Mouse (Mus musculus): Measurements from ENCODE around the gene Ccdc6. TPM values are rescaled to one million over a fixed set of nuclear protein-coding genes. Genes with fewer than 3 reads are reported as not detected.

The Ccdc6 gene
- total RNA-seq, 2 experiments from 2014 or later: 10.3 to 11.9 TPM

DNA sequence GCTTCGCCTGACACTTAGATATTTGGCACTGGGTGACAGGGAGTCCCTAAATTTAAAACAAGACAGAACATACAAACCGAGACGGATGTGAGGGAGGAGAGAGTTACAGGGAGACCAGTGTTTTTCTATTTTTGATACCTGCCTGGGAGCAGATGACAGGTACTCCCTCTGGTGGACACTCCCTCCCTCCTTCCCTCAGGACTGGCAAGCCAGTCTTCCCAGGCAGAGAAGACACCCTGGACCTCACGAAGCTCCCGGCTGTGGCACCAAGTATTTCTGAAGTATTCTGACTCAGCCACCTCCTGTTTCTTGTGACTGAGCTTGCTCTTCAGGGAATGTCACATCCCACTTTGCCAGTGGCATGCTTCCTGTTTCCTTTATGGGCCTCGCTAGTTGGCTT is 69.0 kb downstream of the Ccdc6 start:
- ATAC-seq (ENCODE audit: poor library complexity, severe bottlenecking): no peak

DNA sequence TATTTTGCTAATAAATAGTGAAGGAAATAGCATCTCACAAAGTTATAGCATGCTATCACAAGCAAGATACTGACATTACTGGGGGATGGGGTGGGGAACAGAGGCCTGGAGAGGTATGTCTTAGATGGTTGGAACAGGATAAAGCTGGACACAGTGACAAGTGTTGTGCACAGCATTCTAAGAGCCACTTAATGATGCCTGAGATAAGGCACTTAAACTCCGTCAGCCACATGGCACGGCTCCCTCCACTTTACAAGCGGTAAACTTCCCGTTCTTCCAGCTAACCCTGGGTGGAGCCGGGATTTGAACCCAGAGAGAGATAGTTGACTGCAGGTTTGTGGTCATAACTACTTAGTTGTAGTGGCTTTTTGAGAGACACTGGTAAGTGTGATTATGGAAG is 69.5 kb downstream of the Ccdc6 start:
- no peak for ATAC-seq (ENCODE audit: poor library complexity, severe bottlenecking)

DNA sequence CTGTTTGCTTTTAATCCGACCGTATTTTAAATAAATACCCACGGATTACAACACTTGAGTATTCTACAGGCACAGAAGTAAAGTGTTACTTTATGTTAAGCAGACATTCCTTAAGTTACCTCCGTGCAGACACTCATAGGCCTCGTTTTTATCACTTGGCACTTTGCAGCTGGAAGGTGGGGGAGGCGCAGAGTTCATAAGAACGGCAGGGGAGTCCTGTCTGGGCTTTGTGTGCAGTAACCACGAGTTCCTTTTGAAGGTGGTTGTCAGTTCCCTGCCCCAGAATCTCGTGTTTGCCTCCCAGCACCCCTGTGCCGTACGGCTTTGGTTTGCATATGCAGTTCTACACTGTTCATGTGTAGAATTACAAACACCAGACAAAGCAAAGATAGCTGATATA is 70.7 kb downstream of the Ccdc6 start:
- no peak for ATAC-seq (ENCODE audit: poor library complexity, severe bottlenecking)

DNA sequence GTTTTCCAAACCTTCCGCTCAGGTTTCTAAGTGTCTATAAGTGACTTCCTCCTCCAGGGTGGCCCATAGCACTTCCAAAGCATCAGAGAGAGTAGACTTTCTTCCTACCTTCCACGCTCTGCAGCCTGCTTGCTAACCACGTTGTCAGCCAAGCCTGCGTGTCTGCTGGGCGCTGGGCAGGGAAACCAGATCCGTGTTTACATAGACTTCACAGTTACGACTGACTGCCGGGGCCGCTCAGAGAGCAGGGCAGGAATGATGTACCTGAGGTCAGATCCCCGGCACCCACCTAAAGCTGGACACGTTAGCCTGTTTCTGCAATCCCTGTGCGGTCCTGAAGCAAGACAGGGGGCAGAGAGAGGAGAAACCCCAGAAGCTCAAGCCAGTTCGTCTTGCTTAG is 71.5 kb downstream of the Ccdc6 start:
- ATAC-seq (ENCODE audit: poor library complexity, severe bottlenecking): no peak

DNA sequence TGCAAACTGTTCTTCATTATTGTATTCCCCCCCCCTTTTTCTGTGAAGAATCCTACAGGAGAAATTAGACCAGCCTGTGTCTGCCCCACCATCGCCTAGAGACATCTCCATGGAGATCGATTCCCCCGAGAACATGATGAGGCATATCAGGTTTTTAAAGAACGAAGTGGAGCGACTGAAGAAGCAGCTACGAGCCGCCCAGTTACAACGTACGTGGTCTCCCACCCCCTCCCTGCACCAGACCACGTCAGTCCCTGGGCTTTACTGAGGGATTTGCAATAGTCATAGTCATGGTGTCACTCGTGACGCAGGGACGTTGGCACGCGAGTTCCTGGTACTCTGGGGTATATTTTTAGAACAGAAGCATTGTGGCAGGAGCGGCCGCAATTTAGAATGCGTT is 72.1 kb downstream of the Ccdc6 start:
- no peak for ATAC-seq (ENCODE audit: poor library complexity, severe bottlenecking)

DNA sequence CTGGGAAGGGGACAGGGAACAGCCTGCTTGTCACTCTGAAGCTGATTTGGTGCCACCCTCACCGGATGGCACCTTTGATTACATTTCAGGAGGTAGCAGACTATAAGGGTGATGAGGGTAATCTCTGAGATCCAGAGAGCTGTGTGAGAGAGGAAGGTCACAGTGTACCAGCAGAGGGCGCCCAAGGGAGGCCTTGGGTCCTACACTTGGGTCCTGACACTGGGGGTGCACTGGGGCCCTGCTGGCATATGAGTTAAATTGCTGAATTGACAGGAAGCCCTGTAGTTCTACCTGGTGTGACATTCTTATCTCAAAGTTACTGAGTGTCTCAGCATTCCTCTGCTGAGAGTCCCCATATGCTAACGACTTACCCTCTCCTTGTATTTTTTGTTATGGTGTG is 76.4 kb downstream of the Ccdc6 start:
- ATAC-seq (ENCODE audit: poor library complexity, severe bottlenecking): peak; percentile 91

DNA sequence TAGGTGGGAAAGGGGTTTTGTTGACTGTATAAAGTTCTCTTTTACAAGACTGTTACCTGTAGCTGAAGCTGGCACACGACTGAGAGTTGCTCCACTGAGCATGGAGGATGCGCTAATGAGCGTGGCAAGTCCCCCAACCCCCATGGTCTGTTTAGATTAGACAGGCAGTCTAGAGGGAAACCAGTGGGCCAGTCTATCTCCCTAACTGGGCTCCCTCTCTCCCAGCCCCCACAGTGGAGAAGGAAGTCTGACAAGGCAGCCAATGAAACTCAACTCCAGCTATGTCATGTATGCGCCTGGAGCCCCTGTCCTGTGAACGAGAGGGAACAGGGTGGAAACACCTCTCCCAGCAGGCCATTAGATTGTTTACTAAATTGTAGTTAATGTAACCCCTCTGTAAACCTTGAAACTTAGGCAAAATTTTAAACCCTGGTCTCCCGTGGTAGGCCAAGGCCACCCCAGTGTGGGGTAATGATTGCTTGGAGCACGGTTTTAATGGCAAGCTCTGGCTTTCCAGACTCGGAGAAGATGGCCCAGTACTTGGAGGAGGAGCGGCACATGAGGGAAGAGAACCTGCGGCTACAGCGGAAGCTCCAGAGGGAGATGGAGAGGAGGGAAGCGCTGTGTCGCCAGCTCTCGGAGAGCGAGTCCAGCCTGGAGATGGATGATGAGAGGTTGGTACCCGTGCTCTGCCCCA is 77.7 kb downstream of the Ccdc6 start:
- ATAC-seq (ENCODE audit: poor library complexity, severe bottlenecking): no peak

DNA sequence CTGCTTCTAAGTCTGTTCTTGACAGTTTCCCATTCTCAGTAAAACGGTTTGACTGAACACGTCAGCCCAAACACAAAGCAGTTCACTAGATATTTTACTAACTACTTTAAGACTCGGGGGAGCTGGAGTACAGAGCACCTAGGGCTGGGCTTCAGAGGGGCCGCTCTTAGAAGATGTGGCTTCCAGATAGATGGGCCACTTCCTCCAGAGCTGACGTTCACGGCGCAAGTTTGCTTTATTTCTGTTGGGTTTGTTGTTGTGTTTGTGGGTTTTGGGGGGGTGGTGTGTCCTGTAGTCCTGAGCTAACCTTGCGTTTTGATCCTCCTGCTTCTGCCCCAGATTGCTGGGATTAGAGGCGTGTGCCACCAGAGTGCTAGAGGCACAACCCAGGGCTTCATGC is 83.8 kb downstream of the Ccdc6 start:
- ATAC-seq (ENCODE audit: poor library complexity, severe bottlenecking): peak; percentile 65

DNA sequence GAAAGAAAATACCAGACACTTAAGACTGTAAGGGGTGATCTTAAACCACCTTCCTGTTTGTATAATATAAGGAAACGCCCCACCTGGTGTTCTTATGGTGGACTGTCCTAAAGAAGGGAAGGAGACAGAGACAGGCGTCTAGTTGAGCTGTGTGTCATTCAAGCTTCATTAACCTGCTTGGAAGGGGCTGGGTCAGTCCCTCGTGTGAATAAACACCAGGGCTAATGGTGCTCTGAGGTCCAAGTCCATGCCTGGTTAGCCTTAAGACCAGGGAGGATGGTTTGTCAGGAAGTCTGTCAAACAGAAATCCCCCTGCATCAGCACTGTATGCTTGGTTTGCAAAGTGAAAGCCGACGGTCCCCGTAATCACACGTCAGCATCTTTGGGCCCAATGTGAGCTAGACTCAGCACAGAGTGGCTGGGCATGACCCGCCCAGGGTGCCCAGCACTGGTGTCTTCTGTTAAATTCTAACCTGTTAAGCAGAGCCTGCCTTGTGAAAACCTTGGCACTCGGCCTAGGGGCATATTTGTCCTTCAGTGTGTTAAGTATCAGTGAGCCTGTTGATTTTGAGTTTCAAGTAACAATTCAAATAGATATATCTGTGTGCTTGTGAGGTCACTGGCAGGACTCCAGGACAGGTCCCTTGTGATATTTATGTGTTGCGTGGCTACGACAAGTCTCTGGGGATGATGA is 84.5 kb downstream of the Ccdc6 start:
- peak; percentile 35 for ATAC-seq (ENCODE audit: poor library complexity, severe bottlenecking)

DNA sequence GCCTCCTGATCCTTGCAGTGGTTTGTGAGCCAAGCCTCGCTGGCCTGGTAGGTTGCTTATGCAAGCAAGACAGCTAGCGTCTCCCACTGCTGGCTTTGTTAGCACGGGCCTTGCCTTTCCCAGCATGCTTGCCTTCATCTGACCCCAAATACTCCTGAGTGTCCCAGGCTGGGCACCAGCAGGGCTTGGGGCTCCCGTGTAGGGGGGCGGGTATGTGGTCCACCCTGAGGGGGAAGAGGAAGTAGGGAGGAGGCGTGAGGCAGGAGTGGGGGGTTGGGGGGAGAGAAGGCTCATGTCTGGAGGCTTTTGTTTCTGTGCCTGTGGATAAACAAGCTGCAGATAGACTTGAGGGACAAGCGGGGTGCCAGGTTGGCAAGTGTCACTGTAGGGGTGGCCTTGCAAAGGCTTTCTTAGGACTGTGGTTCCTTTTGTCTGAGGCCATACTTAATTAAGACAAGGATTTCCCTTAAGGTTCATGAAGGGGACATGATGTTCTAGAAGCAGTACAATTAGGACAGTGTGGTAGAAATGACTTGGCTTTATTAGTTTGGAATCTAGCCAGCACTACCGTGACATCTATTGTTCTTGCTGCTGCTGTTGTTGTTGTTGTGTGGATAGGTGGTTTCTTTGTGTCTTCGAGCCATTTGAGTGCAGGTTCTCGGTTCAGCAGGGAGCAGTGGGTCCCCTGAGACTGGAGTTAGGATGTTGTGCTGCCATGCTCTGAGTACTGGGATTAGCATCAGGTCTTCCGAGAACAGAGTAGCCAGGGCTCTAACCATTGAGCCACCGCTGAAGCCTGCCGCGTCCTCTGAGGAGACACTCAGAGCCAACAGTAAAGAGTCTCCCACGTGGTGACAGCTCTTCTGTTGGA is 86.5 kb downstream of the Ccdc6 start:
- ATAC-seq (ENCODE audit: poor library complexity, severe bottlenecking): no peak

DNA sequence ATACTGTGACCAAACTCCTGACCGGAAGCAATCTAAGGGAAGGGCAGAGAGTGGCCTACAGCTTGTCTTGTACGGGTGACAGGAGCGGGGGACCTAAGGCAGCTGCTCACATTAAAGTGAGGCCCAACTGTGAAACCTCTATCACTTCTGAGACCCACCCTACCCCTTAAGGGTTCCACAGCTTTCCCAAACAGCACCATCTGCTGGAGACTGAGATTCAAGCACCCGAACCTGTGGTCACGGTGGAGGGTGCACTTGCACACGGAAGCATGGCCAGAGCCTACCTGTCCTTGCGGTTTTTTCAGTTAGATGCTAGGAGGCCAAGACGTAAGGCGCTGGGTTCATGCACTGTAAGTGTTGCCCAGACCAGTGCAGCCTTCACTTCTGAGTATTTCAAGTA is 89.2 kb downstream of the Ccdc6 start:
- ATAC-seq (ENCODE audit: poor library complexity, severe bottlenecking): 0 out of 2 replicates have a peak, but pooled peaks have one; percentile 48

DNA sequence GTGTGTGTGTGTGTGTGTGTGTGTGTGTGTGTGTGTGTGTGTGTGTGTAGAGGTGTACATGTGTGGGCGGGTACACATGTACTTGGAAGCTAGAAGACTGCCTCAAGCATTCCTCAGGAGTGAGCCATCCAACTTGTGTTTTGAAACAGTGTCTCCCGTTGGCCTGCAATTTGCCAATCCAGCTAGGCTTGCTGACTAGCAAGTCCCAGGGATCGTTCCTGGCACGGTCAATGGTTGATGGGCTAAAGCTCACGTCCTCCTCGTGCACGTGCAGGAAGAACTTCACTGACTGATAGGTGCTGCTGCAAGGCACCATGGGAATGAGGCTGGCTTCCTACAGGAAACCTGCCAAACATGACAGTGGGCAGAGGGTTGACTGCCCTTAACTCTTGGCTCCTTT is 89.7 kb downstream of the Ccdc6 start:
- no peak for ATAC-seq (ENCODE audit: poor library complexity, severe bottlenecking)

DNA sequence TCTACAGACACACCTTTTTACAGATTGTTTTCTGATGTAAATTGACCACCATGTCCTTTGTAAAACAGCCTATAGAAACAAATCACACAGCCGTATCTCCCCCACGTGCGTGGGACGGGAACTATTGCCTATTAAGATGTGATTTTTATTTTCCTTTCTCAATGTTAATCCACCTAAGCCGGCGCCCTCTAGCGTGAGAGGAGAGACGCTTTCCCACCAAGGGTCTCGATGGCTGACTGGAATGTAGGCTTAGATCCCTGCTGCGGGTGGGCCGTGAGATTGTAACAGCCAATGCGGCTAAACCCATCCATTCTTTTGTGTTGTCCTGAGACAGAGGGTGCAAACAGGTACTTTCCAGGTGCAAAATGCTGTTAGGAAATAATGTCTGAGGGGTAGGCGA is 92.9 kb downstream of the Ccdc6 start:
- ATAC-seq (ENCODE audit: poor library complexity, severe bottlenecking): no peak

DNA sequence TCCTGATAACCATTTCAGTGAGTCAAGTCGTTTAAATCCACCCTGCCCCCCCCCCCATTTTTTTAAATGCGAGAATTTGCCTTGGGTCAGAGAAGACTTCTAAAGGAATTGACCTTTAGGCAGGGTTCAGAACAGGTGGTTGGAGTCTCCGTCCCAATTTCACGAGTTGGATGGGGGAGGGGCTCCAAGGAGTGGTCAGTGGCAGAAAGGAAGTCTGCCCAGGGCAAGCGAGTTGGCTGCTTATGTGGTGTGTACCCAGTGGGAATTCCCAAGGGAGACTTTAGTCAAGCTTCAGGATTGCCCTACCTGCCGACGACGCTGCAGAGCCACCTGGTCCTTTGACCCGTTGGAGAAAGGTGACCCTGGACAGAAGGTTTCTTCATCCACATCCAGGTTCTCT is 97.4 kb downstream of the Ccdc6 start:
- ATAC-seq (ENCODE audit: poor library complexity, severe bottlenecking): no peak

DNA sequence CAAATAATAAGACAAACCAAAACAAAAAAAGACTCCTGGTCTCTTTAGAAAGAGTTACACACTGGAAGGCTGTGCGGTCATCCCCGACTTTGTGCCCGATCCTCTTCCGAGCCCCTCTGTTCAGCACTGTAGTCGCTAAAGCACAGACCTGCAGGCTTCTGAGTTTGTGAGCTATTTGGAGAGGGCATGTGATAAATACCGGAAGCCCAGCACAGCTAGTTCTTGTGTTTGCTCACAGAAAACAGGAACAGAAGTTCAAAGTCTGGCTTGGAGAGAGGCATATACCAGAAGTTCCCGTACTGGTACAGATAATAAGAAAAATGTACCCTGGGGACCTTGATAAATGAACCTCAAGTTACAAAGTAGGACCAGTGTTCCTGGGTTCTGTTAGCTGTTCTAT is 98.4 kb downstream of the Ccdc6 start:
- ATAC-seq (ENCODE audit: poor library complexity, severe bottlenecking): peak; percentile 73

DNA sequence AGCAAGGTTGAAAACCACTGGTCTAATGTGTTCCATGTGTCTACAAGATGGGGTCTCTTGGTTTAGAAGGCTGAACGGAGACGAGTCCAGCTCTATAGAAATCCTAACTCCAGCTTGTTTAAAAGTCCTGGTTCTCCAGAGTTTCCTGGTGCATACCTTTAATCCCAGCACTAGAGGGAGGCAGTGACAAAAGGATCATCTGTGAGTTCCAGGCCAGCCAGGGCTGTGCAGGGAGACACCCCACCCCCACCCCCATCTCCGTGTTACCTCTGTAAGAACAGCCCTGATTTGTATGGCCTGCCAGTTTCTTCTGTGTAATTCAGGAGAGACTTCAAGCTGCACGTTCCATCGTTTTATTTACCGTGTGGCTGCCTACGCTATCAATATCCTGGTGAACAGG is 98.9 kb downstream of the Ccdc6 start:
- no peak for ATAC-seq (ENCODE audit: poor library complexity, severe bottlenecking)

DNA sequence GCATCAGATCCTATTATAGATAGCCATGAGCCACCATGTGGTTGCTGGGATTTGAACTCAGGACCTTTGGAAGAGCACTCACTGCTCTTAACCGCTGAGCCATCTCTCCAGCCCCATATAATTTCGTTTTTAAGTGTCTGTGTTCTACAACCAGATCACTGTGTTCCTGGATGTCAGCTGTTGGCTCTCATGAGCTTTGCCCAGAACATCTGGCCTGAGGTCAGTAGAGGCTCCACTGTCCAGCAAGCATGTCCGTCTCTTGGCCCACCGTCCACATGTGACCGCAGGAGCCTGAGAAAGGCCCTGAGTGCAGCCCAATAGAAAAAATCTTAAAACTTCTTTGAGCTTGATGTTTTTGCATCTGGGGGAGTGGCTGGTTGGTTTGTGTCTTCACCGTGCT is 99.7 kb downstream of the Ccdc6 start:
- no peak for ATAC-seq (ENCODE audit: poor library complexity, severe bottlenecking)

DNA sequence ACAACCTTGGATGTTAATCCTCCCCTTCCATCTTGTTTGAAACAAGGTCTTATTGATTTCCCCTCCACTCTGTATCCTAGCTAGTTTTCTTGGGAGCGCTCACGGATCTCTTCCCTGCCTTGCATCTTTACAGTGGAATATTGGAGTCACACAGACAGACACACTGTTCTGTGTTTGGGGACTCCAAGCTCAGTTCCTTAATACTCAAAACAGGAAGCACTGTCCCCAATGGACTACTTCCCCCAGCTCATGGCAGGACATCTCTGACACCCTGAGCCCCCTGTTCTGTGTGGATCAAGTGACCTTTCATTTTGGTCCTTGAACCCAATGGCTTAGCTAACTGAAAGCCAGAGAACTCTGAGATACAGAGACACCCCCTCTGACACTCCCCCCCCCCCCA is 100.7 kb downstream of the Ccdc6 start:
- peak; percentile 49 for ATAC-seq (ENCODE audit: poor library complexity, severe bottlenecking)

DNA sequence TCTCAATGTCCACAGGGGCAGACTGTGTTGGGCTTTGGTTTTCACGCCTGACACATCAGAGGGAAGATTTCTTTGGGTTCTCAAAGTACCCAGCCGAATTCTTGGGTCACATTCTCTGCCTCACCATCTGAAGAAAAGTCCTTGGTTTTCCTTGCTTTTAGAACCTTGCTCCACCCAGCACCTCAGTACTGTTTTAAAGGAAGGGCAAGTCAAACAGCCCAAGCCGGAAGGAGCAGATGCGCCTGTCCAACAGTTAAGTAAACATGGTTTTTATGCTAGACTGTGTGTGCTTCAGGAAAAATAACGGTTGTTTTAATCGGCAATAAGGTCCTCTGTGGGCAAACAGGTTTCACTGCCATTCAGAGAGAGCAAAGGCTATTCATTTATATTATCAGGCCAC is 101.1 kb downstream of the Ccdc6 start:
- no peak for ATAC-seq (ENCODE audit: poor library complexity, severe bottlenecking)

DNA sequence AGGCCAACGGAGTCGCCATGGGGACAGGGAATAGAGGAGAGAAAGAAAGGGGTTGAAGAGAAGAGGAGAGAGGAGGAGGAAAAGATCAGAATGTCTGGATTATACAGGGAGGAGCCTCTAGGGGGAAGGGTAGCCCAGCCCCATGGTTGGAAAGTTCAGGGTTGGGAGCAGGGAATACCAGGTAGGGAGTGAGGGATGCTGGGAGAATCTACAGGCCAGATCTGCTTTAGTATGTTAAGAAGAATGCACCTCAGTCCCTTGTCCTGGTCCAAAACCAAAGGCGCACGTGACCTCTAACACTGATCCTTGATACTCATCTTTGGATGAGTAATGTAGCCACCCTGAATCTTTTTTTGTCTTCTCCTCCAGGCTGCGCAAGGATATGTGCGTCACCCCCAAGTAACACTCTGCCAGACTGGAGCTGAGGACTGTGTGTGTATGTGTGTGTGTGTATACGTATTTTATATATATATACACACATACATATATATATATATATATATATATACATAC is 102.1 kb downstream of the Ccdc6 start:
- no peak for ATAC-seq (ENCODE audit: poor library complexity, severe bottlenecking)

DNA sequence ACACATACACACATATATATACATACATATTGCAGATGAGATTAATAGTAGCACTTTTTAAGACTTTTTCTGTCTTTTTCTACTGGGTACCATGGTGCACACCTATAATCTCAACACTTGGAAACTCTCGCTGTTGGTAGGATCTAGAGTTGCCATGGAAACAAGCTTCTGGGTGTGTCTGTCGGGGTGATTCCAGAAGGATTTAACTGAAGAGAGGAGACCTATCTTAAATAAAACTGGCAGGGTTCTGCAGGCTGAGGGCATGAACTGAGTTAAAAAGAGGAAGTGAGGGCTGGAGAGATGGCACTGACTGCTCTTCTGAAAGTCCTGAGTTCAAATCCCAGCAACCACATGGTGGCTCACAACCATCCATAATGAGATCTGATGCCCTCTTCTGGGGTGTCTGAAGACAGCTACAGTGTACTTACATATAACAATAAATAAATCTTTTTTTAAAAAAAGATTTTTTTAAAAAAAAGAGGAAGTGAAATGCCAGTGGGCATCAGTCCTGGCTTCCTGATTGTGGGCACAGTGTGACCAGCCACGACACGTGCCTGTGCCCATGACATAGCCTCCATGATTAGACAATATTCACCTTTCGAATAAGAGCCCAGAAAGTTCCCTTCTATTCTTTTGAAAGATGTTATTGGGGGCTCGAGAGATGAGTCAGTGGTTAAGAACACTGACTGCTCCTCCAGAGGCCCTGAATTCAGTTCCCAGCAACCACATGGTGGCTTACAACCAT is 102.7 kb downstream of the Ccdc6 start:
- peak; percentile 61 for ATAC-seq (ENCODE audit: poor library complexity, severe bottlenecking)
